Mouse (Mus musculus) hindbrain, embryonic 11.5 days (tissue): ENCODE measurements around the gene Adgrd1. TPM values are rescaled to one million over a fixed set of nuclear protein-coding genes. Genes with fewer than 3 reads are reported as not detected.

Experiments
- ATAC-seq: fragments of 200-750 bp; cut with Nextera tagmentation; 2 replicates; pipeline ENCODE4 v1.8.0; 2017; ENCODE audit warnings: mild to moderate bottlenecking, moderate TSS enrichment, moderate library complexity; ENCODE audit not compliant: low FRiP score
- DNase-seq: peaks from one replicate; pipeline ENCODE4 v3.0.0-alpha.2; 2015; ENCODE audit warnings: low spot score
- H3K27ac ChIP-seq: fragments of 300-500 bp; sonication (generic); 2 replicates; pipeline ENCODE4 v1.5.1; 2014; ENCODE audit warnings: mild to moderate bottlenecking, low read depth, low read length
- H3K27me3 ChIP-seq: fragments of 300-500 bp; sonication (generic); 2 replicates; pipeline ENCODE4 v1.6.1; 2014; ENCODE audit warnings: mild to moderate bottlenecking, low read length, moderate library complexity, mixed read lengths; ENCODE audit not compliant: control insufficient read depth, insufficient read depth
- H3K36me3 ChIP-seq: fragments of 300-500 bp; sonication (generic); 2 replicates; pipeline ENCODE4 v1.6.1; 2014; ENCODE audit warnings: mild to moderate bottlenecking, low read length, moderate library complexity, mixed read lengths; ENCODE audit not compliant: control insufficient read depth, insufficient read depth
- H3K4me1 ChIP-seq: fragments of 300-500 bp; sonication (generic); replicated peaks from 2 replicates; pipeline ENCODE4 v1.6.1; 2014; ENCODE audit warnings: low read length, mixed read lengths; ENCODE audit not compliant: control insufficient read depth, insufficient read depth
- H3K4me2 ChIP-seq: fragments of 300-500 bp; sonication (generic); replicated peaks from 2 replicates; pipeline ENCODE4 v1.6.1; 2014; ENCODE audit warnings: mild to moderate bottlenecking, low read depth, low read length
- H3K4me3 ChIP-seq: fragments of 300-500 bp; sonication (generic); 2 replicates; pipeline ENCODE4 v1.5.1; 2014; ENCODE audit warnings: low read depth, low read length
- H3K9ac ChIP-seq: fragments of 300-500 bp; sonication (generic); 2 replicates; pipeline ENCODE4 v1.6.1; 2014; ENCODE audit warnings: low read depth, low read length
- H3K9me3 ChIP-seq: fragments of 300-500 bp; sonication (generic); 2 replicates; pipeline ENCODE4 v1.6.1; 2016; ENCODE audit warnings: low read length; ENCODE audit not compliant: control insufficient read depth
- WGBS: fragments of 180-500 bp; shearing (Covaris S2); extraction: QIAGEN DNeasy Blood & Tissue Kit; methylation state at CpG from one replicate; pipeline ENCODE4 v1.1.7; 2014; 5-methylcytosine and 5-hydroxymethylcytosine counted together
- polyA plus RNA-seq: library from polyadenylated mRNA; unstranded; fragments of >200 nt; fragmentation: Nextera tagmentation; extraction: Ambion mirVana; gene quantifications from 2 replicates; pipeline ENCODE4 v1.2.1, GENCODE M21; 2014

Gene Adgrd1
- polyA plus RNA-seq, 1 experiment from 2014 or later: 0.05 TPM

- H3K27me3 ChIP-seq: no peaks in the 10 kb centered on the region
- DNase-seq: no peak
- H3K27ac ChIP-seq: no peak overlapping the region
- ATAC-seq: no peak
- no peak overlapping the region for H3K4me3 ChIP-seq
- no peaks in the 10 kb centered on the region for H3K9me3 ChIP-seq
- 93% methylated on average over 5 of the region's 5 CpGs for WGBS
- no peaks in the 10 kb centered on the region for H3K4me1 ChIP-seq
- H3K9ac ChIP-seq: no peak overlapping the region
- no peaks in the 10 kb centered on the region for H3K36me3 ChIP-seq
- H3K4me2 ChIP-seq: no peak overlapping the region
Measured at GRCm38 (mm10) chr5:129077240-129077639, 19.3 kb upstream of the Adgrd1 start.

DNA sequence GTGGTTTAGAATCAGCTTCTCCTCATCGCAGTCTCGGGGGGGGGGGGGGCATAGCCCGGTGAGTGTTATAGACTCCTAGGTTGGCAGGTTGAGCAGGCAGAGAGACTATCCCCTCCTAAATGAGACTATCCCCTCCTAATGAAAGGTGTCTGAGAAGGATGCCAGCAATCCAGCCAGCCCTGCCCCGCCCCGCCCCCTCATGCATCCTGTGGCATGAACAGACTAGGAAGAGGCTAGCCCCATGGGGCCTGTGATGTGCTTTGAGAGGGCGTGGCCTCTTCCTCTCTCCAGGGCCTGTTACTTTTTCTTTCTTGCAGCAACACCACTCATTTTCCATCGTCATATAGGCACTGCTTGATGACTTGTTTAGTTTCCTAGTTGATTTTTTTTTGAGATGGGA is 15.0 kb upstream of the Adgrd1 start:
- no peaks in the 10 kb centered on the region for H3K9me3 ChIP-seq
- H3K27me3 ChIP-seq: no peaks in the 10 kb centered on the region
- H3K27ac ChIP-seq: no peak overlapping the region
- H3K4me3 ChIP-seq: no peak overlapping the region
- 82% methylated on average over 7 of the region's 7 CpGs for WGBS
- H3K9ac ChIP-seq: no peak overlapping the region
- DNase-seq (no peak), ATAC-seq (no peak)
- no peaks in the 10 kb centered on the region for H3K4me1 ChIP-seq
- no peaks in the 10 kb centered on the region for H3K36me3 ChIP-seq
- H3K4me2 ChIP-seq: no peak overlapping the region

DNA sequence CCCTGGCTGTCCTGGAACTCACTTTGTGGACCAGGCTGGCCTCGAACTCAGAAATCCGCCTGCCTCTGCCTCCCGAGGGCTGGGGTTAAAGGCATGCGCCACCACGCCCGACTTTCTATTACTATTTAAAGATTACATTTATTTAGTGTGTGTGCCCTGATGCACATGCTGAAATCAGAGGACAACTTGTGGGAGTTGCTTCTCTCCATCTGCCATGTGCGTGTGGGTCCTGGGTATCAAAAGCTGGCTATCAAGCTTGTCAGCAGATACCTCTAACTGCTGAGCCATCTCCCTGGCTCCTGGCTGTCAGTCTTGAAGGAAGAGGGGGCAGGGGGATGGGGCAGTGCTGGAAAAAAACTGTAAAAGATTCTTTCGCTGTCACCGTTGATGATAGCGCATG is 11.4 kb upstream of the Adgrd1 start:
- no peak for ATAC-seq
- no peak for DNase-seq
- no peaks in the 10 kb centered on the region for H3K36me3 ChIP-seq
- H3K27ac ChIP-seq: no peak overlapping the region
- H3K27me3 ChIP-seq: no peaks in the 10 kb centered on the region
- H3K9ac ChIP-seq: no peak overlapping the region
- H3K4me2 ChIP-seq: no peak overlapping the region
- H3K4me3 ChIP-seq: no peak overlapping the region
- H3K9me3 ChIP-seq: no peaks in the 10 kb centered on the region
- 89% methylated on average over 10 of the region's 10 CpGs for WGBS
- H3K4me1 ChIP-seq: no peaks in the 10 kb centered on the region

DNA sequence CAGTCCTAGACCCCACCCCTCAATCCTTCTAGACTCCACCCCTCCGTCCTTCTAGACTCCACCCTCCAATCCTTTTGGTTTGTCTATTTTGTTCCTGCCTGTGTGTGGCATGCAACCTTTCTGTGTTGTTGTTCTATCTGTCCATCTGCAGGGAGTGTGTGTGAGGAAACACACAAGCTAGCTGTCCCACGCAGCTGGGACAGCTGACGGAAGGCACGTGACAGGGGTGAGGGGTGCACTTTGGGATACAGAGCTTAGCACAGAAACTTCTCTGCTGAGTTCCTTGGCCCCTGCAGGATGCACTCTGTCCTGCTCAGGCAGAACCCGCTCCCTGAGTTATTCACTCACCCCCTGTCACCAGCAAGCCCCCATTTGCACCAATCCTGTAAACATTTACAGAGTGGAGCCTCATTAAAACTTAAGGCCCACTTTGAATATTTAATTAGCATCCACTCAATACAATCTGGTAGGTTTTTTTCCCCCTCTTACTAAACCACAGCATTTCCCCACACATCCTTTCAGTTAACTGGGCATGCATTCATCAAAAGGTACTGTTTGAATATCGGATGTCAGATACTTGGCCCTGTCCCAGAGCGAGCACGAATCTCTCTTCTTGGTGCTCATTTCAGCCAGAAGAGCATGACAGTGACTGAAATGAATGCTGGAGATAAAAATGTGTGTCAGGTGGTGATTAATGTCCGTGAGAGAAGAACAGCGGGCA is 4.0 kb upstream of the Adgrd1 start:
- H3K9me3 ChIP-seq: no peaks in the 10 kb centered on the region
- no peak overlapping the region for H3K4me2 ChIP-seq
- no peaks in the 10 kb centered on the region for H3K27me3 ChIP-seq
- no peak overlapping the region for H3K9ac ChIP-seq
- DNase-seq (no peak), ATAC-seq (no peak)
- H3K4me1 ChIP-seq: no peaks in the 10 kb centered on the region
- 75% methylated on average over 10 of the region's 10 CpGs for whole genome bisulfite sequencing
- H3K27ac ChIP-seq: no peak overlapping the region
- H3K36me3 ChIP-seq: no peaks in the 10 kb centered on the region
- no peak overlapping the region for H3K4me3 ChIP-seq

DNA sequence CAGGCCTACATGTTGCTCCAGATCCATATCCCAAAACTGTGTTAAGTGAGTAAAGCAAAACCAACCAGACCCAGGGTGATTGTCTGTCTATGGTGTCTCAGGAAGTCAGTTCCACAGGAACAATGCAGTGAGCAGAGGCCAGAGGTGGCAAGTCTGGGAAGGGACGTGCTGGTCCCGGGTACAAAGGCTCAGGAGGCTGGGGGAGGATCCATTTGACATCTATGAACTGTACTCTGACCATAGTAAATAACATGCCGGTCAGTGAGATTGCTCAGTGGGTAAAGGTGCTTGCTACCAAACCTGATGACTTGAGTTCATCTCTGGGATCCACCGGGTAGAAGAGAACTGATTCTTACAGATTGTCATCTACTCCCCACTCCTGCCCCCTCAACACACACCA is 3.4 kb upstream of the Adgrd1 start:
- ATAC-seq (no peak), DNase-seq (no peak)
- Histone ChIP-seq H3K27ac (no peak overlapping the region), H3K9ac (no peak overlapping the region), H3K4me1 (no peaks in the 10 kb centered on the region), H3K9me3 (no peaks in the 10 kb centered on the region), H3K4me2 (no peak overlapping the region), H3K4me3 (no peak overlapping the region), H3K27me3 (no peaks in the 10 kb centered on the region), H3K36me3 (no peaks in the 10 kb centered on the region)
- 77% methylated on average over 4 of the region's 4 CpGs for WGBS

DNA sequence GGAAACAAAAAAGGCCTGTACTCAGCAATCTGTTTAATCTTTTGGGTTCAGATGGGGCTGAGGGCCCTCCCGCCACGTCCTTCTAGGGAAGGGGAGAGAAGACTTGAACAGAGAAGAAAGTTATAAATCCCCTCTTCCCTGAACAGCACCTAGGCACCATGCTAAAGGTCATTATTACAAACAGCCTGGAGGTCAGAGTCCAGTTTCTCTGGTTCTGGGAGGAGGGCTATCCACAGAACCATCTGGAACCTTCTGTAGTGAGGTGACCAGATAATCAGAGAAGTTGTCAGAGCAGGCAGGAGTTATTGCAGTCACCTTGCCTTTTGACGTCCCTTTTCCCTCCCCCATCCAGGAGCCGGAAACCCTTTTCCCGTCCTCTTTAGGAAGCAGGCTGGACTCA is 2.3 kb upstream of the Adgrd1 start:
- no peak overlapping the region for H3K4me3 ChIP-seq
- H3K36me3 ChIP-seq: no peaks in the 10 kb centered on the region
- no peak overlapping the region for H3K27ac ChIP-seq
- no peak overlapping the region for H3K9ac ChIP-seq
- no peaks in the 10 kb centered on the region for H3K9me3 ChIP-seq
- DNase-seq (no peak), ATAC-seq (no peak)
- no peaks in the 10 kb centered on the region for H3K4me1 ChIP-seq
- H3K4me2 ChIP-seq: no peak overlapping the region
- H3K27me3 ChIP-seq: no peaks in the 10 kb centered on the region
- WGBS: 74% methylated on average over 5 of the region's 5 CpGs

DNA sequence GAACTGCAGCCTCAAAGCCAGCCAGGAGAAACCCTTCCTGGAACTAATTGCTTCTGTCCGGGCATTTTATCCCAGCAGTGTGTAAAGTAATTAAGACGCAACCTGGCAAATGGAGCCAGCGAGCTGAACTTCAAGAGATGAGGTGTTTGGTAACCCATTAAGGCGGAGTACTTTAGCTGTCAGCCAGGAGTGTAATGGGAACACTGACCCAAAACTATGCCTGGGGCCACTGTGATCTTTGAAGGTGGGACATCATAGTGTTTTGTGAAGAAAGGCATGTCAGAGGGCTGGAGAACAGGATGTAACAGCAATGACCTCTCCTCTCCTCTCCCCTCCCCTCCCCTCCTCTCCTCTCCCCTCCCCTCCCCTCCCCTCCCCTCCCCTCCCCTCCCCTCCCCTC is 7.5 kb downstream of the Adgrd1 start:
- ATAC-seq (no peak), DNase-seq (no peak)
- Histone ChIP-seq H3K27me3 (no peaks in the 10 kb centered on the region), H3K4me2 (no peak overlapping the region), H3K4me1 (no peaks in the 10 kb centered on the region), H3K4me3 (no peak overlapping the region), H3K9me3 (no peaks in the 10 kb centered on the region), H3K27ac (no peak overlapping the region), H3K9ac (no peak overlapping the region), H3K36me3 (no peaks in the 10 kb centered on the region)
- WGBS: 62% methylated on average over 4 of the region's 4 CpGs

DNA sequence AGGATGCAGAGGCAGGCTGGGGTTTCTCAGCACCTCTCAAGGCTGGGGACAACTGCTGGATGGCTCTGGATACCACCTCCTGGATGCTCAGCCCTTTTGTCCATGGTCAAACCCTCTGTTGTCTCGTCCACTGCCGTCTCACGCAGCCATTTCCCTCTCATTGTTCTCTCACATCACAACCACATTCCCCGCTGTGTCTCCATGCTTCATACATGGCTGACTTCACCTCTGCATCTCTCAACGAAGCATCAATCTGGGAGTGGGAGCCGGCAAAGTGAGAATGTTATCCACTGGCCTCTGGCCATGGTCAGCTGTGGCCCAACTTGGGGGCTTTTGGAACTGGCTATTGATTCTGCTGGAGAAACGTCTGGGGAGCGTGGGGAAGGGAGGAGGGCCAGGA is 15.2 kb downstream of the Adgrd1 start:
- no peaks in the 10 kb centered on the region for H3K4me1 ChIP-seq
- no peak overlapping the region for H3K4me2 ChIP-seq
- no peaks in the 10 kb centered on the region for H3K9me3 ChIP-seq
- no peaks in the 10 kb centered on the region for H3K36me3 ChIP-seq
- H3K27me3 ChIP-seq: no peaks in the 10 kb centered on the region
- no peak for ATAC-seq
- DNase-seq: no peak
- no peak overlapping the region for H3K27ac ChIP-seq
- H3K4me3 ChIP-seq: no peak overlapping the region
- WGBS: 47% methylated on average over 8 of the region's 8 CpGs
- H3K9ac ChIP-seq: no peak overlapping the region

DNA sequence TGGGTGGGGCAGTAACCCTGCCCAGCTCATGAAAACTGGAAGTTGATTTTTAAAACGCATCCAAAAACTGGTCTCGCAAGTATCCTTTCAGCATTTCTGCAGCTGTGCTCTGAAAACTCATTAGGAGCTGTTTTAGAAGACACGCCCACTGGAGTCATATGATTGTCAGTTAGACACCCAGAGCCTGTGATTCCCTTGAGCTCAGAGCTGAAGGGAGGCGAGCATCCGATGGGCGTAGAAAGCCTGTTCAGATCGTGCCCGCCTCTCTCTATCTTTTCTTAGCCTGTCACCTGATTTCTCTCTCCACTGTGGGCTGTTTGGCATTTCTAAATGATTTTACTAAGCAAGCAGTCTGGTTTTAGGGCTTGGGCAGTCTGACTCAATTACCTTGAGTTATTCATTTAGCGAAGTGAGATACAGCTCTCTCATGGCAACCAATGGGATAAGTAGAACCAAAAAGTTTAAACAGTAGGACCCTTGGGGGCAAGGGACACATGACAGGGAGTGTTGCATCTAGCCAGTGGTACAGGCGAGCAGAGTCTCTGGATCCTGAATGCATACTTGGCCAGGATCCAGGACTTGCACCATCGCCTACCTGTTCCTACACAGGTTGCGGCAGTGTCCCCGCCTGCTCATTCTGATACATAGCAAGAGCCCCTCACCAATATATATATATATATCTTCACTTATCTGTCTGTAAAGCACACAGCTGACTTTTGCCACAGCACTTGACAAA is 17.4 kb downstream of the Adgrd1 start:
- 84% methylated on average over 13 of the region's 13 CpGs for WGBS
- ATAC-seq (no peak), DNase-seq (no peak)
- Histone ChIP-seq H3K9me3 (no peaks in the 10 kb centered on the region), H3K36me3 (no peaks in the 10 kb centered on the region), H3K9ac (no peak overlapping the region), H3K4me1 (no peaks in the 10 kb centered on the region), H3K27ac (no peak overlapping the region), H3K4me2 (no peak overlapping the region), H3K27me3 (no peaks in the 10 kb centered on the region), H3K4me3 (no peak overlapping the region)
